Mouse (Mus musculus): ENCODE data around the gene Pdzk1. TPM values are rescaled to one million over a fixed set of nuclear protein-coding genes. Genes with fewer than 3 reads are reported as not detected.

Gene Pdzk1
- polyA plus RNA-seq, 1 experiment from 2014 or later: not detected

- Histone ChIP-seq H3K9me3 (no peaks in the 10 kb centered on the region), H3K4me1 (no peaks in the 10 kb centered on the region), H3K27me3 (no peaks in the 10 kb centered on the region), H3K4me3 (no peak overlapping the region), H3K27ac (no peak overlapping the region), H3K9ac (no peak overlapping the region), H3K4me2 (no peak overlapping the region), H3K36me3 (no peaks in the 10 kb centered on the region)
- WGBS: 73% methylated on average over 7 of the region's 7 CpGs
- no peak for ATAC-seq (ENCODE audit: insufficient number of reproducible peaks, insufficient read depth, low FRiP score, low TSS enrichment, low read depth)
Observed at GRCm38 (mm10) chr3:96838996-96839645, 10.0 kb downstream of the Pdzk1 start.

- no peaks in the 10 kb centered on the region for H3K36me3 ChIP-seq
- no peak overlapping the region for H3K9ac ChIP-seq
- no peak overlapping the region for H3K4me3 ChIP-seq
- no peaks in the 10 kb centered on the region for H3K27me3 ChIP-seq
- H3K4me1 ChIP-seq: peaks cover 4% of the 10 kb centered on the region; the same call in 1 of the 2 replicates
- WGBS: 91% methylated on average over 6 of the region's 6 CpGs
- H3K27ac ChIP-seq: no peak overlapping the region
- ATAC-seq (ENCODE audit: insufficient number of reproducible peaks, insufficient read depth, low FRiP score, low TSS enrichment, low read depth): no peak
- no peak overlapping the region for H3K4me2 ChIP-seq
- no peaks in the 10 kb centered on the region for H3K9me3 ChIP-seq
Observed at GRCm38 (mm10) chr3:96845191-96845590, 16.1 kb downstream of the Pdzk1 start.

- 91% methylated on average over 9 of the region's 9 CpGs for WGBS
- ATAC-seq (ENCODE audit: insufficient number of reproducible peaks, insufficient read depth, low FRiP score, low TSS enrichment, low read depth): no peak
- no peak overlapping the region for H3K27ac ChIP-seq
Observed at GRCm38 (mm10) chr3:96845806-96846205, 16.7 kb downstream of the Pdzk1 start.

GRCm38 (mm10) chr3:96846985-96847384 is 17.9 kb downstream of the Pdzk1 start:
- ATAC-seq (ENCODE audit: insufficient number of reproducible peaks, insufficient read depth, low FRiP score, low TSS enrichment, low read depth): no peak
- Histone ChIP-seq H3K9me3 (no peaks in the 10 kb centered on the region), H3K4me2 (no peak overlapping the region), H3K36me3 (no peaks in the 10 kb centered on the region), H3K27me3 (no peaks in the 10 kb centered on the region), H3K27ac (no peak overlapping the region), H3K4me1 (peaks cover 4% of the 10 kb centered on the region; the same call in 1 of the 2 replicates), H3K4me3 (no peak overlapping the region), H3K9ac (no peak overlapping the region)
- WGBS: 87% methylated on average over 12 of the region's 12 CpGs

More at GRCm38 (mm10) chr3:96845806-96846205, 16.7 kb downstream of the Pdzk1 start:
- no peak overlapping the region for H3K9ac ChIP-seq
- no peaks in the 10 kb centered on the region for H3K36me3 ChIP-seq
- H3K27me3 ChIP-seq: no peaks in the 10 kb centered on the region
- no peaks in the 10 kb centered on the region for H3K9me3 ChIP-seq
- peaks cover 4% of the 10 kb centered on the region; the same call in 1 of the 2 replicates for H3K4me1 ChIP-seq
- no peak overlapping the region for H3K4me3 ChIP-seq
- H3K4me2 ChIP-seq: no peak overlapping the region

- Histone ChIP-seq H3K4me2 (no peak overlapping the region), H3K27ac (no peak overlapping the region), H3K4me3 (no peak overlapping the region), H3K27me3 (no peaks in the 10 kb centered on the region), H3K9ac (no peak overlapping the region), H3K9me3 (no peaks in the 10 kb centered on the region), H3K4me1 (peaks cover 4% of the 10 kb centered on the region; the same call in 1 of the 2 replicates), H3K36me3 (no peaks in the 10 kb centered on the region)
- ATAC-seq (ENCODE audit: insufficient number of reproducible peaks, insufficient read depth, low FRiP score, low TSS enrichment, low read depth): no peak
- WGBS: 40% methylated on average over 6 of the region's 6 CpGs
Observed at GRCm38 (mm10) chr3:96847661-96848060, 18.6 kb downstream of the Pdzk1 start.

GRCm38 (mm10) chr3:96848470-96848869 is 19.4 kb downstream of the Pdzk1 start:
- Histone ChIP-seq H3K4me1 (peaks cover 4% of the 10 kb centered on the region; the same call in 1 of the 2 replicates), H3K9ac (no peak overlapping the region), H3K9me3 (no peaks in the 10 kb centered on the region), H3K4me3 (no peak overlapping the region), H3K27ac (no peak overlapping the region), H3K27me3 (no peaks in the 10 kb centered on the region), H3K4me2 (no peak overlapping the region), H3K36me3 (no peaks in the 10 kb centered on the region)
- no peak for ATAC-seq (ENCODE audit: insufficient number of reproducible peaks, insufficient read depth, low FRiP score, low TSS enrichment, low read depth)
- WGBS: 89% methylated on average over 7 of the region's 8 CpGs

- no peak overlapping the region for H3K27ac ChIP-seq
- peaks cover 4% of the 10 kb centered on the region; the same call in 1 of the 2 replicates for H3K4me1 ChIP-seq
- 89% methylated on average over 2 of the region's 2 CpGs for WGBS
- no peaks in the 10 kb centered on the region for H3K9me3 ChIP-seq
- H3K4me2 ChIP-seq: no peak overlapping the region
- H3K9ac ChIP-seq: no peak overlapping the region
- ATAC-seq (ENCODE audit: insufficient number of reproducible peaks, insufficient read depth, low FRiP score, low TSS enrichment, low read depth): no peak
- H3K27me3 ChIP-seq: no peaks in the 10 kb centered on the region
- H3K4me3 ChIP-seq: no peak overlapping the region
- no peaks in the 10 kb centered on the region for H3K36me3 ChIP-seq
Observed at GRCm38 (mm10) chr3:96849168-96849727, 20.2 kb downstream of the Pdzk1 start.

GRCm38 (mm10) chr3:96852561-96852960 is 23.5 kb downstream of the Pdzk1 start:
- Histone ChIP-seq H3K4me2 (no peak overlapping the region), H3K27me3 (no peaks in the 10 kb centered on the region), H3K27ac (no peak overlapping the region), H3K4me3 (no peak overlapping the region), H3K36me3 (no peaks in the 10 kb centered on the region), H3K4me1 (peaks cover 1% of the 10 kb centered on the region; the same call in 1 of the 2 replicates), H3K9ac (no peak overlapping the region), H3K9me3 (no peaks in the 10 kb centered on the region)
- no peak for ATAC-seq (ENCODE audit: insufficient number of reproducible peaks, insufficient read depth, low FRiP score, low TSS enrichment, low read depth)
- WGBS: 80% methylated on average over 6 of the region's 6 CpGs

- Histone ChIP-seq H3K9me3 (no peaks in the 10 kb centered on the region), H3K4me1 (no peaks in the 10 kb centered on the region), H3K36me3 (no peaks in the 10 kb centered on the region), H3K4me2 (no peak overlapping the region), H3K9ac (no peak overlapping the region), H3K27ac (no peak overlapping the region), H3K4me3 (no peak overlapping the region), H3K27me3 (no peaks in the 10 kb centered on the region)
- ATAC-seq (ENCODE audit: insufficient number of reproducible peaks, insufficient read depth, low FRiP score, low TSS enrichment, low read depth): no peak
- 78% methylated on average over 4 of the region's 4 CpGs for WGBS
Observed at GRCm38 (mm10) chr3:96854376-96854775, 25.3 kb downstream of the Pdzk1 start.

GRCm38 (mm10) chr3:96855833-96856232 is 26.7 kb downstream of the Pdzk1 start:
- H3K9ac ChIP-seq: no peak overlapping the region
- WGBS: 79% methylated on average over 3 of the region's 3 CpGs
- no peaks in the 10 kb centered on the region for H3K4me1 ChIP-seq

GRCm38 (mm10) chr3:96860498-96860897 is 31.4 kb downstream of the Pdzk1 start:
- no peak for ATAC-seq (ENCODE audit: insufficient number of reproducible peaks, insufficient read depth, low FRiP score, low TSS enrichment, low read depth)
- H3K36me3 ChIP-seq: 0 out of 2 replicates have a peak, but pooled peaks cover 4% of the 10 kb centered on the region
- no peaks in the 10 kb centered on the region for H3K27me3 ChIP-seq
- no peaks in the 10 kb centered on the region for H3K4me1 ChIP-seq
- H3K9ac ChIP-seq: no peak overlapping the region
- no peak overlapping the region for H3K27ac ChIP-seq
- H3K4me2 ChIP-seq: no peak overlapping the region
- 90% methylated on average over 5 of the region's 5 CpGs for WGBS
- no peaks in the 10 kb centered on the region for H3K9me3 ChIP-seq
- no peak overlapping the region for H3K4me3 ChIP-seq

More at GRCm38 (mm10) chr3:96855833-96856232, 26.7 kb downstream of the Pdzk1 start:
- ATAC-seq (ENCODE audit: insufficient number of reproducible peaks, insufficient read depth, low FRiP score, low TSS enrichment, low read depth): no peak
- H3K27me3 ChIP-seq: no peaks in the 10 kb centered on the region
- no peak overlapping the region for H3K4me2 ChIP-seq
- H3K9me3 ChIP-seq: no peaks in the 10 kb centered on the region
- H3K27ac ChIP-seq: no peak overlapping the region
- H3K4me3 ChIP-seq: no peak overlapping the region
- 0 out of 2 replicates have a peak, but pooled peaks cover 4% of the 10 kb centered on the region for H3K36me3 ChIP-seq

GRCm38 (mm10) chr3:96867863-96868262 is 38.8 kb downstream of the Pdzk1 start:
- no peak overlapping the region for H3K4me2 ChIP-seq
- WGBS: 91% methylated on average over 3 of the region's 3 CpGs
- no peaks in the 10 kb centered on the region for H3K9me3 ChIP-seq
- no peak overlapping the region for H3K27ac ChIP-seq
- no peak for ATAC-seq (ENCODE audit: insufficient number of reproducible peaks, insufficient read depth, low FRiP score, low TSS enrichment, low read depth)
- H3K27me3 ChIP-seq: no peaks in the 10 kb centered on the region
- H3K4me3 ChIP-seq: no peak overlapping the region
- no peak overlapping the region for H3K9ac ChIP-seq
- peaks cover 46% of the 10 kb centered on the region for H3K36me3 ChIP-seq
- H3K4me1 ChIP-seq: no peaks in the 10 kb centered on the region
